Mouse (Mus musculus): ENCODE data around the gene Adcy6. TPM values are rescaled to one million over a fixed set of nuclear protein-coding genes. Genes with fewer than 3 reads are reported as not detected.
"Not testable (repeated sequence)": the region's sequence is repeated elsewhere in the genome, so short reads cannot be mapped to it uniquely, and the experiment has no call there.

Gene Adcy6
- polyA plus RNA-seq, 1 experiment from 2014 or later: 29.0 TPM

DNA sequence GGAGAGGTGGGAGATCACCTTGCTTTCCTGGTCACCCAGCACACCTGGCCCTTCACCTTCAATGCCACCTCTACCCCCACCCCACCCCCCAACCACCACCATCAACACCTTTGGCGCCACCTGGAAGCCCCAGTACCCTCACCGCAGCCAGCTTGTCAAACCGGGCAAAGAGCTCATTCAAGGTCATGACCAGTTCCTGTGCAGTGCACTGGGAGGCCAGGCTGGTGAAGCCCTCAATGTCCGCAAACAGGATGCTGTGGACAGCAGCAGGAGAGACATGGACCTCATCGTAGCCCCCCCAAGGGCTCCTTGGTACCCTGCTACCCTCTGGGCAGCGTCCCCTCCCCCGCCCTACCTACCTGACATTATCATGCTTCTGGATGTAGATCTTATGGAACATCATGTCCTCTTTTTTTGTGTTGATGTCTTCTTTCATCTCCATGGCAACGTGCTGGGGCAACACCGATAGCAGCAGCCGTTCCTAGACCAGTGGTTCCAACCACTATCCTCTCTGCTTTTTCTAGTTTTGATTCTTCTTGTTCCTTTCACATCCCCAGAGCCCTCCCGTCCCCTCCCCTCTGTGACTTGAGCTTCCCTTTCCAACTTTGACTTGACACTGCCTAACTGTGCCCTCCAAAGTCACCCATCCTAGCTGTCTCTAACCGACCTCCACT is 9.7 kb downstream of the Adcy6 start:
- H3K4me2 ChIP-seq: no peak overlapping the region
- no peak overlapping the region for H3K27ac ChIP-seq (replicated peaks)
- peaks cover 92% of the 10 kb centered on the region for H3K36me3 ChIP-seq
- peak overlapping the region; percentile 82 for H3K9ac ChIP-seq
- no peak overlapping the region for H3K4me3 ChIP-seq
- H3K27me3 ChIP-seq (replicated peaks): no peaks in the 10 kb centered on the region
- WGBS: 67% methylated on average over 12 of the region's 12 CpGs
- H3K4me1 ChIP-seq: peaks cover 58% of the 10 kb centered on the region
- no peaks in the 10 kb centered on the region for H3K9me3 ChIP-seq
- ATAC-seq (ENCODE audit: extremely low read depth, insufficient number of reproducible peaks, low FRiP score, low TSS enrichment): no peak

DNA sequence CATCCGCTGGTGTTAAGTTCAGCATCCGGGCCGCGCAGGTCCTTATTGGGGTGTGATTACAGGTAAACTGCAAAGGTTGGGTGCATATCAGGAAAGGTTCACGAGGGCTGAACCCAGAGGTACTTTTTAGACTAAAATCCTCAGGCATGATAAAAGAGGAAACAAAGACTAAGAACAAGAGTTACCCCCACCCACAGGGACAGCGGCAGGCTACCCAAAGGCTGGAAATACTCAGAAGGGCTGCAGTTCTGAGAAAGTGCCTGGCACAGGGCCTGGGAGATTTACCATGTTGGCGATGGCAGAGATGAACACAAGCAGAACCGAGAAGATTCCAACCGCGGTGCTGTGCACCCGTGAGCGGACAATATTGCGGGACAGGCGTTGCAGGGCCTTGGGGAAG is 13.3 kb downstream of the Adcy6 start:
- 91% methylated on average over 14 of the region's 14 CpGs for WGBS
- Histone ChIP-seq H3K4me1 (peaks cover 22% of the 10 kb centered on the region), H3K9me3 (no peaks in the 10 kb centered on the region), H3K4me2 (no peak overlapping the region), H3K27me3 (replicated peaks) (no peaks in the 10 kb centered on the region), H3K36me3 (peaks cover 100% of the 10 kb centered on the region), H3K27ac (replicated peaks) (no peak overlapping the region), H3K9ac (0 out of 2 replicates have a peak overlapping the region, but pooled peaks have one; percentile 5), H3K4me3 (no peak overlapping the region)
- ATAC-seq (ENCODE audit: extremely low read depth, insufficient number of reproducible peaks, low FRiP score, low TSS enrichment): no peak

DNA sequence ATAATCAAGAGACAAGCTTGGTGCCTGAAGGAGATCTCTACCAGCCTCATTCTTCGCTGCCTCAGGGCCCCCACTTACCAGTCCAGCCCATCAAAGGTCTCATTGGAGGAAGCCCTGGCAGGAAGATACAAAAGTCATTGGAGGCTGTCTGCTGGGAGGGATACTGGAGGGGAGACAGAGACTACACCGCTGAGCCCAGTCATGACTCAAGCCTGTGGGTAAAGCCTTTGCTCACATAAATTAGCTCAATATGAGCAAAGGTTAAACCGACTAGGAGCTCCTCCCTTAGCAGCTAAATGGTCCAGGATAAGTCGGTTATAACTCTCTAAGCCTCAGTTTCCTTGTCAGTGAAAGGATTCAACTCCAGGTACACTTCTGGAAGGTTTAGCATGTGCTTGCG is 14.8 kb downstream of the Adcy6 start:
- 86% methylated on average over 5 of the region's 5 CpGs for WGBS
- H3K27ac ChIP-seq (replicated peaks): no peak overlapping the region
- ATAC-seq (ENCODE audit: extremely low read depth, insufficient number of reproducible peaks, low FRiP score, low TSS enrichment): no peak
- H3K9ac ChIP-seq: no peak overlapping the region
- no peaks in the 10 kb centered on the region for H3K27me3 ChIP-seq (replicated peaks)
- no peak overlapping the region for H3K4me3 ChIP-seq
- no peak overlapping the region for H3K4me2 ChIP-seq
- H3K9me3 ChIP-seq: no peaks in the 10 kb centered on the region
- H3K36me3 ChIP-seq: peaks cover 100% of the 10 kb centered on the region
- H3K4me1 ChIP-seq: peaks cover 6% of the 10 kb centered on the region

DNA sequence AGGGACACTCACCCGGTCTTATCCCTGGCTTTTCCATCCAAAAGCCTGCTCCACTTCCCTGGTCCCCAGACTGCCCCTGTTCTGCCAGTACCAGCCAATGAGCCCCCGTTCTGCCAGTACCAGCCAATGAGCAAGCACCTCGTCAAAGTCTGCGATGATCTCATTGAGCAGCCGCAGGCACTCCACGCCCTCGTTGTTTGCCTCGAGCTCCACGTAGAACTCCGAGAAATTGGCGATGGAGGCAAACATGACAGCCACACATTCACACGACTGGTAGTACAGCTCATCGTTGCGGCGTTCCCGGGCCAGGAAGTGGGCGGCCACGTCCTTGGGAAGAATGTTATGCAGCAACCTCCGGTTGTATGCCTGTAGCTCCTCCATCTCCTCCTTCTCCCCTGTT is 15.7 kb downstream of the Adcy6 start:
- Histone ChIP-seq H3K4me2 (no peak overlapping the region), H3K9ac (no peak overlapping the region), H3K4me3 (no peak overlapping the region), H3K27me3 (replicated peaks) (no peaks in the 10 kb centered on the region), H3K36me3 (peaks cover 100% of the 10 kb centered on the region), H3K9me3 (no peaks in the 10 kb centered on the region), H3K27ac (replicated peaks) (no peak overlapping the region), H3K4me1 (no peaks in the 10 kb centered on the region; the same call in 1 of the 2 replicates)
- ATAC-seq (ENCODE audit: extremely low read depth, insufficient number of reproducible peaks, low FRiP score, low TSS enrichment): no peak
- WGBS: 60% methylated on average over 19 of the region's 19 CpGs

DNA sequence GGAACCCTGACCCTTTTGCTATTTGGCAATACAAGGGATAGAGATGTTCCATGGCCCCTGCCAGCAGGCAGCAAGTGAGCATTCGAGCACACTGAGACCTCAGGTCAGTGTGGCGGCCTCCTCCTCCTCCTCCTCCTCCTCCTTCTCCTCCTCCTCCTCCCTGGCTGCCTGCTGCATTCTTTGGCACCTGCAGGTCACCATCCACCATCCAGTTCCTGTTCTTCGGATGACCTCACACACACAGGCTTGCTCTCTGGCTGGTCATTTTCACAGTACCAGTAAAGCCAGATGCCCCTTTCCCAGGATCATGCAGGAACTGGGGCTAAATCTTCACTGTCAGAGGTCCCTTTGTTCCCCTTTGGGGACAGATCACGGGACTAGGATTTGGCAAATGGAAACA is 18.5 kb downstream of the Adcy6 start:
- no peaks in the 10 kb centered on the region for H3K9me3 ChIP-seq
- H3K4me3 ChIP-seq: no peak overlapping the region
- H3K36me3 ChIP-seq: peaks cover 93% of the 10 kb centered on the region
- H3K9ac ChIP-seq: no peak overlapping the region
- H3K27me3 ChIP-seq (replicated peaks): no peaks in the 10 kb centered on the region
- no peak for ATAC-seq (ENCODE audit: extremely low read depth, insufficient number of reproducible peaks, low FRiP score, low TSS enrichment)
- WGBS: 71% methylated on average over 4 of the region's 4 CpGs
- no peak overlapping the region for H3K4me2 ChIP-seq
- H3K4me1 ChIP-seq: no peaks in the 10 kb centered on the region; the same call in 1 of the 2 replicates
- no peak overlapping the region for H3K27ac ChIP-seq (replicated peaks)

DNA sequence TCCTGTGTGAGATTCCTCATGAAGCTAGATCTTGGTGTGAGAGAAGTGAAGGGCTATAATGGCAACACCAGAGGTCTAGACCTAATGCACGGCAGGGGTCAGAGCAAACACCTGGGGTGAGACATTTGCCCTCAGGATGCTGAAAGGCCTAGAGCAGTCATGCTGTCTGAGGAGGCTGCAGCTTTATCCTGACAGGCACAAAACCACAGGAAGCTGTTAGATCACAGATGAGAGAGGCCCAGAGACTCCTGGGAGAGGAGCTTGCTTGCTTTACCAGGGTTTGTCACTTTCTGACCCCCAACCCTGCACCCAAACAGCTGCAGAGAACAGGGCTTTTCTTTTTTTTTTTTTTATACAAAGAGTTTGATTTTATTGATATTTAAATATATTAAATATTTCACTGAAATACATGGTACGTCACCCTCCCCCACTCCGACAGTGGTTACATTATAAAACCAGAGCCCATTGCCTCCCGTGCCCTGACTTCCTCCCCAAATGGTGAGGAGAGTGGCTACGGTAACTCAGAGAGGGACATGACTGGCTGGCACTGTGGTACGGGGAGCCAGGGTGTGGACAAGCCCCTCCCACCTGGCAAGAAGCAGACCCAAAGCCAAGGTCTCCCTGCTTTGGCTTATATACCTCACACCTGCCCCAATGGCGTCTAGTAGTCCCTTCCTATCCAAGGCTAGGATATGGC is 20.1 kb downstream of the Adcy6 start:
- H3K36me3 ChIP-seq: peaks cover 77% of the 10 kb centered on the region
- H3K4me1 ChIP-seq: peaks cover 14% of the 10 kb centered on the region
- no peak overlapping the region for H3K27ac ChIP-seq (replicated peaks)
- H3K9ac ChIP-seq: no peak overlapping the region
- H3K9me3 ChIP-seq: no peaks in the 10 kb centered on the region
- ATAC-seq (ENCODE audit: extremely low read depth, insufficient number of reproducible peaks, low FRiP score, low TSS enrichment): no peak
- no peak overlapping the region for H3K4me3 ChIP-seq
- H3K27me3 ChIP-seq (replicated peaks): no peaks in the 10 kb centered on the region
- no peak overlapping the region for H3K4me2 ChIP-seq
- WGBS: 55% methylated on average over 7 of the region's 7 CpGs

DNA sequence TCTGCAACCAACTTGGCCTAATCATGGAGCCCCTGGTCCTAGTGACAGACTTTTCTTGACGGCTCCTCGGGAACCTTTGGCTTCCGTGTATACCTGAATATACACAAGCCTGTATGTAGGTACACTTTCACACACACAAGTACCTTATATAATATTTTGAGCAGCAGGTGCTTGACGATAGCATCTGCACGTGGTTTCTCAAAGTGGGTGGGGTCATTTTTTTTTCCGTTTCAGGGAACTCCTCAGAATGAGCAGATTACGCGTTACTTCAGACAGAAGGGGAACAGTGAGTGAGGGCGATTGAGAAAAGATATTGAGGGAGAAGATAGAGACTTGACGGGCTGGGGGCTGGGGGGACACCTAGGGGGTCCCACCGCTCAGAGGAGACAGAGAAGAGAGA is 22.1 kb downstream of the Adcy6 start:
- H3K4me2 ChIP-seq: no peak overlapping the region
- H3K27me3 ChIP-seq (replicated peaks): no peaks in the 10 kb centered on the region
- no peak overlapping the region for H3K27ac ChIP-seq (replicated peaks)
- no peak overlapping the region for H3K9ac ChIP-seq
- no peak for ATAC-seq (ENCODE audit: extremely low read depth, insufficient number of reproducible peaks, low FRiP score, low TSS enrichment)
- no peak overlapping the region for H3K4me3 ChIP-seq
- 77% methylated on average over 11 of the region's 11 CpGs for WGBS
- H3K4me1 ChIP-seq: peaks cover 21% of the 10 kb centered on the region
- H3K9me3 ChIP-seq: no peaks in the 10 kb centered on the region
- H3K36me3 ChIP-seq: peaks cover 57% of the 10 kb centered on the region

DNA sequence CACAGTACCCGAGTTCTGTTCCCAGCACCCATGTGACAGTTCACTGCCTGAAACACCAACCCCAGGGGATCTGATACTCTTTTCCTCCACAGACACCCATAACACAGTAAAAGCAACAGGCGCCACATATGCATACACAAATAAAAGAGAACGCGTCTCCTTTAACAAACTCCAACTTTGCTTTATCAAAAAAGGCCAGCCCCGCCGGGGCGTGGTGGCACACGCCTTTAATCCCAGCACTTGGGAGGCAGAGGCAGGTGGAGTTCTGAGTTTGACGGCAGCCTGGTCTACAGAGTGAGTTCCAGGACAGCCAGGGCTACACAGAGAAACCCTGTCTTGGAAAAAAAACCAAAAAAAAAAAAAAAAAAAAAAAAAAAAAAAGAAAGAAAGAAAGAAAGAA is 23.7 kb downstream of the Adcy6 start:
- WGBS: 55% methylated on average over 9 of the region's 9 CpGs
- 0 out of 2 replicates have a peak overlapping the region, but pooled peaks have one; percentile 59 for H3K27ac ChIP-seq (replicated peaks)
- ATAC-seq (ENCODE audit: extremely low read depth, insufficient number of reproducible peaks, low FRiP score, low TSS enrichment): not testable (repeated sequence)

DNA sequence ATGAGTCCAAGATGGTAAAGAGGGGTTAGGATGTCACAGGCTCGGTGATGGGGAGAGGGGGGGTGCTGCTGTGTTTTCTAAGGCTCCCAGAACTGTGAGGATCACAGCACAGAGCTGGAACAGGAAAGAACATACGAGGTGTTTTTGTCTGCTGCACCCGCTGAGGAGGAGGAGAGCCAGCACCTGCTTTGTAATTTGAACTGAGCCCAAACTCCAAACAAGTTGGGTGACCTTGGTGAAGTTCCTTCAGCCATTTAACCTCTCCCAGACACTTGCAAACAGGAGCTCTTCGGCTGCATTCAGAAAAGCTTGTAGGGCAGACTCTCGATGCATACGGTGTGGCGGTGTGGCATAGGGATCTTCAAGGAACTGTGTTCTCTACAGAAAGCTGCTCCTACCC is 24.5 kb downstream of the Adcy6 start:
- Histone ChIP-seq H3K27ac (replicated peaks) (peak overlapping the region; percentile 59), H3K4me3 (no peak overlapping the region), H3K4me1 (peaks cover 27% of the 10 kb centered on the region), H3K9me3 (no peaks in the 10 kb centered on the region), H3K36me3 (peaks cover 33% of the 10 kb centered on the region), H3K4me2 (no peak overlapping the region), H3K9ac (peak overlapping the region; percentile 59), H3K27me3 (replicated peaks) (no peaks in the 10 kb centered on the region)
- no peak for ATAC-seq (ENCODE audit: extremely low read depth, insufficient number of reproducible peaks, low FRiP score, low TSS enrichment)
- 29% methylated on average over 7 of the region's 7 CpGs for WGBS

More for the DNA sequence above, 23.7 kb downstream of the Adcy6 start:
- not testable (repeated sequence) for H3K4me3 ChIP-seq; H3K4me2 ChIP-seq; H3K9me3 ChIP-seq; H3K27me3 ChIP-seq (replicated peaks)
- Histone ChIP-seq H3K36me3 (peaks cover 40% of the 10 kb centered on the region), H3K9ac (peak overlapping the region; percentile 59; the same call in 1 of the 2 replicates), H3K4me1 (peaks cover 27% of the 10 kb centered on the region)

DNA sequence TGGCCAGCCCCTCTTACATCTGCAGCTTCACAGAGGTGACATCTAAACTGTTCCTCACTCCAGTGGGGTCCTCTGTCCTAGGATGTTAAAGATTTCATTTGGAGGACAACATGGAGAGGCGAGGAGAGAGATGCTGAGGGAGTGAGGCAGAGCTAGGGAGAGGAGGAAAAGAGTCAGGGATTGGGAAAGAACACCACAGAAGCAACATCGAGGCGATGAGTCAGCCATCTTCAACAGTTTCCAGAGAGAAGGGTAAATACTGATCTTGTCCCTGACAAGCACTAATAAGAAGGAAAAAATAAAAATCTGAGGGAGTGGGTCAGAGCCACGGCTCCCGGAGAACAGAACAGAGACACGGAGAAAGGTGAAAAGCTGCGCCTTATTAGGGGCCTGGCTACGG is 26.9 kb downstream of the Adcy6 start:
- Histone ChIP-seq H3K4me3 (no peak overlapping the region), H3K27me3 (replicated peaks) (0 out of 2 replicates have a peak, but pooled peaks cover 7% of the 10 kb centered on the region), H3K27ac (replicated peaks) (no peak overlapping the region), H3K4me2 (no peak overlapping the region), H3K36me3 (peaks cover 9% of the 10 kb centered on the region), H3K9me3 (no peaks in the 10 kb centered on the region), H3K4me1 (peaks cover 27% of the 10 kb centered on the region), H3K9ac (peak overlapping the region; percentile 44; the same call in 1 of the 2 replicates)
- no peak for ATAC-seq (ENCODE audit: extremely low read depth, insufficient number of reproducible peaks, low FRiP score, low TSS enrichment)
- WGBS: 66% methylated on average over 8 of the region's 8 CpGs

DNA sequence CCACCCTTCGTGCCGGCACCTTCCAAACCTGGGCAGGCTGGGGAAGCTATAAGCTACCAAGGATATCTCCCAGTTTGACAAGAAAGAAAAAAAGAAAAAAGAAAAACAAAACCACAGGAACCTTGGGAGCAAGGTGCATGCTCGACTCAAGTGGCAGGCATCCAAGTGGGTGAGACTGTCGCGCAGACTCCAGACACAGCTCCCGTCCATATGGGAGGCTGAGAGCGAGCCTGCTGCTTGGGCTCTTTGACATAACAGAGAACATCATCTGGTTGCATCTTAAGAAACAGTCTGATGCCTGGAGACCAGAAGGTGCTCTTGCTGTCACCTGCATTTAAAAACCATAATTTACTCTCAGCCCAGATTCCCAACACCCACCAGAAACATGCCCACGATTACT is 27.5 kb downstream of the Adcy6 start:
- WGBS: 52% methylated on average over 8 of the region's 8 CpGs
- H3K9ac ChIP-seq: peak overlapping the region; percentile 44; the same call in 1 of the 2 replicates

More for the DNA sequence above, 27.5 kb downstream of the Adcy6 start:
- Histone ChIP-seq H3K9me3 (no peaks in the 10 kb centered on the region), H3K27me3 (replicated peaks) (peaks cover 7% of the 10 kb centered on the region; the same call in 1 of the 2 replicates), H3K36me3 (peaks cover 3% of the 10 kb centered on the region; the same call in 1 of the 2 replicates), H3K4me3 (no peak overlapping the region), H3K4me2 (no peak overlapping the region), H3K27ac (replicated peaks) (no peak overlapping the region), H3K4me1 (peaks cover 27% of the 10 kb centered on the region)
- ATAC-seq (ENCODE audit: extremely low read depth, insufficient number of reproducible peaks, low FRiP score, low TSS enrichment): no peak
